Mouse (Mus musculus) midbrain, postnatal 0 days (tissue): ENCODE data around the gene Ppm1g. TPM values are rescaled to one million over a fixed set of nuclear protein-coding genes. Genes with fewer than 3 reads are reported as not detected.

Experiments
- ATAC-seq: fragments of 200-750 bp; cut with Nextera tagmentation; 2 replicates; pipeline ENCODE4 v1.8.0; 2017; ENCODE audit warnings: moderate number of reproducible peaks, mild to moderate bottlenecking, moderate TSS enrichment, moderate library complexity; ENCODE audit not compliant: low FRiP score
- DNase-seq: peaks from one replicate; pipeline ENCODE4 v3.0.0-alpha.2; 2015; ENCODE audit warnings: low spot score
- H3K27ac ChIP-seq: fragments of 300-500 bp; sonication (generic); 2 replicates; pipeline ENCODE4 v1.5.1; 2014; ENCODE audit warnings: low read depth, mild to moderate bottlenecking, low read length, mixed read lengths
- H3K27me3 ChIP-seq: fragments of 300-500 bp; sonication (generic); 2 replicates; pipeline ENCODE4 v1.6.1; 2014; ENCODE audit warnings: low read length, control low read depth, mixed read lengths; ENCODE audit not compliant: insufficient read depth
- H3K36me3 ChIP-seq: fragments of 300-500 bp; sonication (generic); 2 replicates; pipeline ENCODE4 v1.6.1; 2014; ENCODE audit warnings: low read length, control low read depth, mixed read lengths; ENCODE audit not compliant: insufficient read depth
- H3K4me1 ChIP-seq: fragments of 300-500 bp; sonication (generic); 2 replicates; pipeline ENCODE4 v1.6.1; 2014; ENCODE audit warnings: mild to moderate bottlenecking, control low read depth, antibody characterized with exemption, low read length, mixed read lengths; ENCODE audit not compliant: insufficient read depth
- H3K4me2 ChIP-seq: fragments of 300-500 bp; sonication (generic); 2 replicates; pipeline ENCODE4 v1.6.1; 2014; ENCODE audit warnings: low read depth, mild to moderate bottlenecking, low read length, mixed read lengths; ENCODE audit not compliant: poor library complexity, severe bottlenecking
- H3K4me3 ChIP-seq: fragments of 300-500 bp; sonication (generic); 2 replicates; pipeline ENCODE4 v1.5.1; 2014; ENCODE audit warnings: low read depth, mild to moderate bottlenecking, low read length, moderate library complexity
- H3K9ac ChIP-seq: fragments of 300-500 bp; sonication (generic); replicated peaks from 2 replicates; pipeline ENCODE4 v1.6.1; 2014; ENCODE audit warnings: mild to moderate bottlenecking, low read length, moderate library complexity, mixed read lengths; ENCODE audit not compliant: poor library complexity, severe bottlenecking
- H3K9me3 ChIP-seq: fragments of 300-500 bp; sonication (generic); 2 replicates; pipeline ENCODE4 v1.6.1; 2016; ENCODE audit warnings: low read length, control low read depth
- CTCF ChIP-seq: IDR thresholded peaks from 2 replicates; pipeline ENCODE4 v1.5.1; 2016; ENCODE audit warnings: antibody characterized with exemption, mild to moderate bottlenecking
- WGBS: fragments of 180-500 bp; shearing (Covaris S2); extraction: QIAGEN DNeasy Blood & Tissue Kit; methylation state at CpG from one replicate; pipeline ENCODE4 v1.1.7; 2014; 5-methylcytosine and 5-hydroxymethylcytosine counted together
- polyA plus RNA-seq: library from polyadenylated mRNA; unstranded; fragments of >200 nt; fragmentation: Nextera tagmentation; extraction: Ambion mirVana; gene quantifications from 2 replicates; pipeline ENCODE4 v1.2.1, GENCODE M21; 2015
- total RNA-seq: library from RNA; depleted of rRNA; stranded (reverse); fragments of >200 nt; gene quantifications from 2 replicates; pipeline ENCODE4 v1.2.3, GENCODE M21; 2014

Ppm1g gene
- total and polyA plus RNA-seq, 2 experiments from 2014 or later = 87.0 to 183 TPM

DNA sequence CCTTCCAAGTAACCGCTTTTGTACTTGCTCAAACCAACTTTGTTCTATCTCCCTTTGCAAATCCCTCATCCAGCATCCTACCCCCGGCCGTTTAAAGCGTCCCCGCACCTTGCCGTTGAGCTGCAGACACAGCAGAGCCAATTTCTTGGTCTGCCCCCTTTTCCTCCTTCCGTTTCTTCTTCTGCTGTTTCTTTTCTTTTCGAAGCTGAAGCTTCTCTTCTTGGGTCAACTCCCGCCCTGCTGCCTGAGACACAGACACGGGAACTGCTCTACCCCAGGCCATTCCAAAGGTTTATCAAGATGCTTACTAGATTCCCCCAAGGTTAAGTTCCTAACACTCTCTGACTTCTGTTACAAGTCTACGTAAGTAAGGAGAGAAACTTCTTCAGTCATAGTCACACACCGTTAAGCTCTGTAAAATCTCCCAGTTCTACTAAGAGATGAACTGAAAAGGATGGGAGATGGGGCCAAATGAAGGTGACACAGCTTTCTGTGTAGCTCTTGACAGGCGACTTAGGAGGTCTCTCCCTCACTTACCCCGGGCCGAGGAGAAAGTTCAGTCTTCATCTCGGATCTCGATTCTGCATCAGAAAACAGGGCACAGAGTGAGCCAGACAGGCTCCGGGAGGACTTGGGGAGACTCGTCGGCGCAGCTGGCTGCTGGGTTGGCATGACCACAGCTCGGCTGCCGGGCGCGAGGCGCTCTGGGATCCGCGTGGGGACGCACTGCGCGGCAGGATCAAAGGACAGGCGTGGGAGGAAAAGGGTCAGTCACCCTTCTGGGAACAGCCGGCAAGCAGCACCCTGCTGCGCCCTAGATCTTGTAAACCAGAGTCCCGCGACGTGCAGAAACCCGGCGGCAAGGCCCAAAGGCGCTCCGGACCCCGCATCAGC lies 28.2 kb downstream of the Ppm1g start:
- 15% methylated on average over 42 of the region's 42 CpGs for WGBS
- peak overlapping the region; percentile 66 for H3K4me3 ChIP-seq
- TF ChIP-seq CTCF = no peak
- H3K9me3 ChIP-seq = no peaks in the 10 kb centered on the region
- H3K27me3 ChIP-seq = no peaks in the 10 kb centered on the region
- peak overlapping the region; percentile 87 for H3K27ac ChIP-seq
- peak overlapping the region; percentile 74 for H3K9ac ChIP-seq
- peaks cover 58% of the 10 kb centered on the region for H3K36me3 ChIP-seq
- H3K4me2 ChIP-seq = peak overlapping the region; percentile 85
- H3K4me1 ChIP-seq = no peaks in the 10 kb centered on the region
- DNase-seq (peak; percentile 70), ATAC-seq (peak; percentile 76)

- H3K27me3 ChIP-seq = no peaks in the 10 kb centered on the region
- TF ChIP-seq CTCF = no peak
- DNase-seq (no peak), ATAC-seq (no peak)
- no peaks in the 10 kb centered on the region for H3K4me1 ChIP-seq
- H3K9me3 ChIP-seq = no peaks in the 10 kb centered on the region
- no peak overlapping the region for H3K4me3 ChIP-seq
- peaks cover 46% of the 10 kb centered on the region for H3K36me3 ChIP-seq
- H3K27ac ChIP-seq = no peak overlapping the region
- WGBS = 88% methylated on average over 9 of the region's 9 CpGs
- H3K4me2 ChIP-seq = no peak overlapping the region
- H3K9ac ChIP-seq = no peak overlapping the region
These were observed 30.3 kb downstream of the Ppm1g start for GRCm38 (mm10) chr5:31190201-31190600.

GRCm38 (mm10) chr5:31188223-31188840 lies 32.2 kb downstream of the Ppm1g start:
- Histone ChIP-seq H3K9ac (no peak overlapping the region), H3K4me3 (no peak overlapping the region), H3K4me1 (no peaks in the 10 kb centered on the region), H3K4me2 (no peak overlapping the region), H3K9me3 (no peaks in the 10 kb centered on the region), H3K27me3 (no peaks in the 10 kb centered on the region), H3K36me3 (peaks cover 43% of the 10 kb centered on the region), H3K27ac (no peak overlapping the region)
- DNase-seq (peak; percentile 38), ATAC-seq (no peak)
- peak; percentile 55 for TF ChIP-seq CTCF
- 71% methylated on average over 4 of the region's 4 CpGs for WGBS

- H3K4me2 ChIP-seq = no peak overlapping the region
- 55% methylated on average over 4 of the region's 4 CpGs for WGBS
- 0 out of 2 replicates have a peak, but pooled peaks cover 4% of the 10 kb centered on the region for H3K4me1 ChIP-seq
- no peak for DNase-seq
- no peaks in the 10 kb centered on the region for H3K9me3 ChIP-seq
- no peaks in the 10 kb centered on the region for H3K27me3 ChIP-seq
- no peak for TF ChIP-seq CTCF
- peaks cover 18% of the 10 kb centered on the region for H3K36me3 ChIP-seq
- no peak overlapping the region for H3K4me3 ChIP-seq
- ATAC-seq = no peak
- no peak overlapping the region for H3K27ac ChIP-seq
- no peak overlapping the region for H3K9ac ChIP-seq
These were observed 36.8 kb downstream of the Ppm1g start for GRCm38 (mm10) chr5:31183678-31184077.

- TF ChIP-seq CTCF = no peak
- H3K4me1 ChIP-seq = 0 out of 2 replicates have a peak, but pooled peaks cover 4% of the 10 kb centered on the region
- no peak overlapping the region for H3K27ac ChIP-seq
- no peak overlapping the region for H3K4me2 ChIP-seq
- H3K36me3 ChIP-seq = no peaks in the 10 kb centered on the region
- no peak for DNase-seq
- WGBS = 94% methylated on average over 9 of the region's 9 CpGs
- H3K9me3 ChIP-seq = no peaks in the 10 kb centered on the region
- ATAC-seq = no peak
- H3K4me3 ChIP-seq = no peak overlapping the region
- no peaks in the 10 kb centered on the region for H3K27me3 ChIP-seq
- no peak overlapping the region for H3K9ac ChIP-seq
These were observed 39.2 kb downstream of the Ppm1g start for GRCm38 (mm10) chr5:31181183-31181770.
